Mouse (Mus musculus) right cerebral cortex, adult 18-20 months (tissue): ENCODE results near the gene Qars.
A peak's percentile ranks its signal among the peaks of the same experiment; 100 is the strongest.

Experiments
- DNase-seq: peaks from one replicate; pipeline ENCODE4 v3.0.0; 2022; ENCODE audit warnings: mixed read lengths

The Qars gene

GRCm38 (mm10) chr9:108540846-108541245, 33.3 kb downstream of the Qars start:
- no peak for DNase-seq

- DNase-seq: no peak
These were observed 38.5 kb downstream of the Qars start for GRCm38 (mm10) chr9:108545986-108546385.

GRCm38 (mm10) chr9:108546875-108547274, 39.4 kb downstream of the Qars start:
- no peak for DNase-seq

GRCm38 (mm10) chr9:108559169-108559568, 51.7 kb downstream of the Qars start:
- DNase-seq: no peak

- DNase-seq: peak; percentile 93
These were observed 52.8 kb downstream of the Qars start, which contains the start of gene Impdh2 for GRCm38 (mm10) chr9:108560227-108560841. Gene Impdh2, plus strand, starts transcription at chr9:108560286.

- DNase-seq: no peak
These were observed 56.2 kb downstream of the Qars start for GRCm38 (mm10) chr9:108563671-108564070.

- no peak for DNase-seq
These were observed 56.6 kb downstream of the Qars start for GRCm38 (mm10) chr9:108564131-108564530.
